Mouse (Mus musculus) bone marrow, adult 2 months (tissue): ENCODE data around the gene Zbtb45. TPM values are rescaled to one million over a fixed set of nuclear protein-coding genes. Genes with fewer than 3 reads are reported as not detected.

Source experiments
- H3K27ac ChIP-seq: fragments of 200-500 bp; 2 replicates; pipeline ENCODE4 v1.5.1; 2012; ENCODE audit warnings: low read depth, mild to moderate bottlenecking, control low read depth, inconsistent platforms, low read length; ENCODE audit not compliant: control insufficient read depth, poor library complexity, insufficient read depth
- H3K4me1 ChIP-seq: fragments of 200-500 bp; 2 replicates; pipeline ENCODE4 v1.6.1; 2011; ENCODE audit warnings: low read length; ENCODE audit not compliant: control insufficient read depth, insufficient read depth
- H3K4me3 ChIP-seq: fragments of 200-500 bp; replicated peaks from 2 replicates; pipeline ENCODE3; 2011; ENCODE audit warnings: mild to moderate bottlenecking, low read depth, low read length, control low read depth; ENCODE audit not compliant: control insufficient read depth
- CTCF ChIP-seq: fragments of 200-500 bp; IDR thresholded peaks from 2 replicates; pipeline ENCODE4 v1.5.1; 2011; ENCODE audit warnings: low read length, control low read depth; ENCODE audit not compliant: control insufficient read depth, insufficient read depth
- POLR2A ChIP-seq: fragments of 200-500 bp; IDR thresholded peaks from 2 replicates; pipeline ENCODE4 v1.6.1; 2011; ENCODE audit warnings: low read depth, mild to moderate bottlenecking, control low read depth, low read length, borderline replicate concordance; ENCODE audit not compliant: control insufficient read depth
- WGBS: fragments of 180-500 bp; shearing (Covaris S2); methylation state at CpG from one replicate; pipeline ENCODE4 v1.1.7; 2018; 5-methylcytosine and 5-hydroxymethylcytosine counted together
- polyA plus RNA-seq: library from polyadenylated mRNA; stranded (reverse); fragments of >200 nt; gene quantifications from 2 replicates; pipeline ENCODE4 v1.2.4, GENCODE M21; 2011; ENCODE audit warnings: low replicate concordance; ENCODE audit not compliant: missing spikeins, insufficient read depth, insufficient read length

Zbtb45 gene
- polyA plus RNA-seq: 9.6 and 10.0 TPM in 2 replicates

DNA sequence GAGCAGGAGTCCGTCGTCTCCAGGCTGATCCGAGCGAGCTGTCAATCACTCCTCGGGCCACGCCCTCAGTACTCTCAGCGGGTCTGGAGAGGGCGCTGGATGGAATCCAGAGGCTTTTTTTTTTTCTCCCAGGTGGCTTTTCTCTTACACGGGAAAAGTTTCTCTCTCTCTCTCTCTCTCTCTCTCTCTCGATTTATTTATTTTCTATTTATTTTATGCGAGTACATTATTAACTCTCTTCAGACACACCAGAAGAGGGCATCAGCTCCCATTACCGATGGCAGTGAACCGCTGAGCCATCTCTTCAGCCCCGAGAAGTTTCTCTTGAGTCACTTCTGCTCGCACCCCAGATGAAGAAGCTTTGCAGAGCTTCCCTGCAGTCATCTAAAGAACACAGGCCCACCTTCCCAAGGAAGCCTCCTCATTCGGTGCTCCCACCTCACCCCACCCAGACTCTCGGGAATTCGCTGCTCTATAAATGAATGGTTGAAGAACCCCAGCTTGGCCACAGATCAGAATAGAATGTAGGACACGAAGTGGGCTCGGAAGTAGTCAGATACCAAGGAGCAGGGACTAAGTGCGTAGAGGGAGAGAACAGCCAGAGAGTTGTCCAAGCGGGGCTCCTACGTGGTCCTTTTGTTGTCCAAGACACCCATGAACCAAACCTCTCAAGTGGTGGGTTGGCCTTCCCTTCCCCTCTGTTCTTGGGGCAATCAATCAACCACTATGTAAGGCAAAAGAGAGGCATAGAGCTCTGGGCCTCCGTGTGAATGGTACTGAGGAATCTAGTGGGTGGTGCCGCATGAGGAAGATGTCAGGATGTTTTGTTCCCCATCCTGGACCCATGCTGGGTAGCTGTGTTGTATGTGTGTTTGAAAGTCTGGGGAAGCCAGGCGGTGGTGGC, at the start of gene Zbtb45:
Gene Zbtb45, minus strand, starts transcription at position 30 of the 904 bp plus-strand sequence.
- 0 out of 2 replicates have a peak, but pooled peaks have one; percentile 46 for TF ChIP-seq POLR2A
- no peak for TF ChIP-seq CTCF
- Histone ChIP-seq H3K4me3 (peak within 1 kb of the TSS; percentile 86), H3K4me1 (no peaks in the 10 kb centered on the region; the same call in 1 of the 2 replicates), H3K27ac (peak within 1 kb of the TSS; percentile 82)
- 16% methylated on average over 26 of the region's 26 CpGs for WGBS

GRCm38 (mm10) chr7:13059536-13059935, 49.7 kb upstream of the Zbtb45 start:
- no peaks in the 10 kb centered on the region for H3K4me1 ChIP-seq
- WGBS: 78% methylated on average over 9 of the region's 9 CpGs
- TF ChIP-seq POLR2A (no peak), CTCF (no peak)
- no peak overlapping the region for H3K27ac ChIP-seq
- no peak overlapping the region for H3K4me3 ChIP-seq

- Histone ChIP-seq H3K4me3 (no peak overlapping the region), H3K27ac (no peak overlapping the region), H3K4me1 (no peaks in the 10 kb centered on the region)
- WGBS: 67% methylated on average over 8 of the region's 8 CpGs
- TF ChIP-seq CTCF (peak; percentile 35; the same call in 1 of the 2 replicates), POLR2A (no peak)
These were observed 47.3 kb upstream of the Zbtb45 start for GRCm38 (mm10) chr7:13056913-13057700.

GRCm38 (mm10) chr7:13054287-13055010, 44.6 kb upstream of the Zbtb45 start, which contains the start of gene Mzf1:
Gene Mzf1 (minus strand): TSS chr7:13054764.
- H3K27ac ChIP-seq: peak within 1 kb of the TSS; percentile 48
- H3K4me3 ChIP-seq: peak within 1 kb of the TSS; percentile 83
- under 1% methylated on average over 41 of the region's 41 CpGs for WGBS
- no peaks in the 10 kb centered on the region for H3K4me1 ChIP-seq
- no peak for TF ChIP-seq CTCF
- TF ChIP-seq POLR2A: 0 out of 2 replicates have a peak, but pooled peaks have one; percentile 16

GRCm38 (mm10) chr7:13053961-13054286, 44.1 kb upstream of the Zbtb45 start:
- Histone ChIP-seq H3K4me1 (no peaks in the 10 kb centered on the region), H3K4me3 (peak overlapping the region; percentile 83), H3K27ac (peak overlapping the region; percentile 5; the same call in 1 of the 2 replicates)
- WGBS: 4% methylated on average over 15 of the region's 15 CpGs
- no peak for TF ChIP-seq POLR2A
- no peak for TF ChIP-seq CTCF

GRCm38 (mm10) chr7:13053501-13053900, 43.7 kb upstream of the Zbtb45 start:
- Histone ChIP-seq H3K27ac (no peak overlapping the region), H3K4me1 (no peaks in the 10 kb centered on the region), H3K4me3 (no peak overlapping the region)
- 93% methylated on average over 2 of the region's 2 CpGs for WGBS
- TF ChIP-seq POLR2A (no peak), CTCF (no peak)

DNA sequence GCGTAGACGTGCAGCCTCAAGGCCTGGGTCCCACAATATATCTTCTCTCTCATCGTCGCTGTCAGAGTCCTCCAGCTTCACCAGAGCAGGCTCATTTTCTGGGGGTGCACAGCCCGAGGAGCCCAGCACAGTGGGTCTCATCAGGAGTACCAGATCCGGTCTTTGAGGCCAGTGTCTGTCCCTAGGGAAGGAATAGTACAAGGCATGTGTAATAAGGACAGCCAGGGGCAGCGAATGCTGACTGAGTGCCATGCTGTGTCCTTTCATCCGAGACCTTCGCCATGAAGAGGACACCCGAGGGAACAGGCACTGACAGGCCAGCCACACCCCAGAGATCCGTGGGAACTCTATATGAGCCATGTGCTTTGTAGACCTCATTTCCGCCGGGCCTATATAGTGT, 43.2 kb upstream of the Zbtb45 start:
- no peak overlapping the region for H3K27ac ChIP-seq
- WGBS: 89% methylated on average over 13 of the region's 13 CpGs
- no peaks in the 10 kb centered on the region for H3K4me1 ChIP-seq
- TF ChIP-seq CTCF: no peak
- TF ChIP-seq POLR2A: no peak
- no peak overlapping the region for H3K4me3 ChIP-seq
